Mouse (Mus musculus): ENCODE measurements around the gene Exoc3l4.

- TF ChIP-seq CTCF (conservative IDR thresholded peaks at IDR 0.05; ENCODE audit: low read length): no peak
- no peak for TF ChIP-seq POU5F1 (IDR thresholded peaks at IDR 0.05; ENCODE audit: borderline replicate concordance, low read length)
Measured at GRCm38 (mm10) chr12:111376826-111377331, 39.9 kb upstream of the Exoc3l4 start.

Data from E14TG2a.4 (cell line).